Mouse (Mus musculus) kidney, postnatal 0 days (tissue): Measurements from ENCODE around the gene Pigyl. TPM values are rescaled to one million over a fixed set of nuclear protein-coding genes. Genes with fewer than 3 reads are reported as not detected.
"Not testable (repeated sequence)": the region's sequence is repeated elsewhere in the genome, so short reads cannot be mapped to it uniquely, and the experiment has no call there.

Source experiments
- ATAC-seq: fragments of 200-750 bp; cut with Nextera tagmentation; replicated peaks from 2 replicates; pipeline ENCODE4 v1.8.0; 2017; ENCODE audit warnings: low read depth, moderate number of reproducible peaks, moderate TSS enrichment, moderate library complexity; ENCODE audit not compliant: low FRiP score
- DNase-seq: peaks from one replicate; pipeline ENCODE4 v3.0.0-alpha.2; 2016; ENCODE audit warnings: low spot score
- H3K27ac ChIP-seq: fragments of 300-500 bp; sonication (generic); 2 replicates; pipeline ENCODE4 v1.5.1; 2014; ENCODE audit warnings: mild to moderate bottlenecking
- H3K27me3 ChIP-seq: fragments of 300-500 bp; sonication (generic); 2 replicates; pipeline ENCODE4 v1.6.1; 2014; ENCODE audit warnings: low read length, mixed read lengths; ENCODE audit not compliant: insufficient read depth
- H3K36me3 ChIP-seq: fragments of 300-500 bp; sonication (generic); 2 replicates; pipeline ENCODE4 v1.6.1; 2014; ENCODE audit warnings: low read length, mixed read lengths; ENCODE audit not compliant: insufficient read depth
- H3K4me1 ChIP-seq: fragments of 300-500 bp; sonication (generic); replicated peaks from 2 replicates; pipeline ENCODE4 v1.6.1; 2014; ENCODE audit warnings: antibody characterized with exemption, low read length, mixed read lengths; ENCODE audit not compliant: insufficient read depth
- H3K4me2 ChIP-seq: fragments of 300-500 bp; sonication (generic); 2 replicates; pipeline ENCODE4 v1.6.1; 2014; ENCODE audit warnings: mild to moderate bottlenecking, low read length, moderate library complexity, mixed read lengths
- H3K4me3 ChIP-seq: fragments of 300-500 bp; sonication (generic); replicated peaks from 2 replicates; pipeline ENCODE4 v1.5.1; 2014; ENCODE audit warnings: low read depth, low read length
- H3K9ac ChIP-seq: fragments of 300-500 bp; sonication (generic); 2 replicates; pipeline ENCODE4 v1.6.1; 2014; ENCODE audit warnings: low read depth, low read length
- H3K9me3 ChIP-seq: fragments of 300-500 bp; sonication (generic); replicated peaks from 2 replicates; pipeline ENCODE4 v1.6.1; 2016; ENCODE audit warnings: low read length, inconsistent platforms, mixed read lengths
- CTCF ChIP-seq: IDR thresholded peaks from 2 replicates; pipeline ENCODE4 v1.5.1; 2016; ENCODE audit warnings: antibody characterized with exemption, low read depth, mild to moderate bottlenecking, moderate library complexity
- WGBS: fragments of 180-500 bp; shearing (Covaris S2); extraction: QIAGEN DNeasy Blood & Tissue Kit; methylation state at CpG from one replicate; pipeline ENCODE4 v1.1.7; 2014; 5-methylcytosine and 5-hydroxymethylcytosine counted together
- polyA plus RNA-seq: library from polyadenylated mRNA; unstranded; fragments of >200 nt; fragmentation: Nextera tagmentation; extraction: Ambion mirVana; gene quantifications from 2 replicates; pipeline ENCODE4 v1.2.1, GENCODE M21; 2015

Pigyl gene
- polyA plus RNA-seq, 1 experiment from 2014 or later: 111 TPM

DNA sequence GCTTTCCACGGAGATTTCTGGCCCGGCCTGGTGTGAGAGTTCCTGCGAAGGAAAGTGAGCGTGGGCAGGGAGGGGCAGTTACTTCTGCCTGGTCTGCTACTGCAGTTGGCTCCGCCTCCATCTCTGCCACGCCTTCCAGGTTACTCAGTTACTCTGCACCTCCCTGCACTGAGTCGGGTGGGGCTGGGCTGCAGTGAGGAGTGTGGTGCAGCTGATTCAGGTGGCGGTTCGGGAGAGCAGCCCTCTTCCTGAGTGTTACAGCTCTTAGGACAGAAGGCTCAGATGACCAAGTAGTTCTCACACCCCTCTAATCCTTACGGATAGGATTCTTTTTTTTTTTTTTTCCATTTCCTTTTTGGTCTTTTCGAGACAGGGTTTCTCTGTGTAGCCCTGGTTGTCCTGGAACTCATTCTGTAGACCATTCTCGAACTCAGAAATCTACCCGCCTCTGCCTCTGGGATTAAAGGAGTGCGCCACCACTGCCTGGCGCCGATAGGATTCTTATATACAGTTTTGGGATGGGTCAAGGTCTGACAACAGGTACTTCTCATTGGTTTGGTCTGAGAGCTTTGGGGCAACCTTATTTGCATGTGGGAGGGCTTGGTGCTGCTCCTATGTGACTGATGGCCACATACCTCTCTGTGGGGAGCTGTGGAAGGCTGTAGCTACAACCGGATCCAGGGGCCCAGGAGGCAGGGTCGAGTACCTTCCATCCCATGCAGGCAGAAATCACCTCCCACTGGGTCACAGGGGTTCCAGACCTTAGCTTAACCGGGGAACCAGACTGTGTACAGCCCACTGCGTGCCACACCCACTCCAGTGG is 7.0 kb upstream of the Pigyl start:
- 78% methylated on average over 20 of the region's 20 CpGs for WGBS
- no peak for ATAC-seq

DNA sequence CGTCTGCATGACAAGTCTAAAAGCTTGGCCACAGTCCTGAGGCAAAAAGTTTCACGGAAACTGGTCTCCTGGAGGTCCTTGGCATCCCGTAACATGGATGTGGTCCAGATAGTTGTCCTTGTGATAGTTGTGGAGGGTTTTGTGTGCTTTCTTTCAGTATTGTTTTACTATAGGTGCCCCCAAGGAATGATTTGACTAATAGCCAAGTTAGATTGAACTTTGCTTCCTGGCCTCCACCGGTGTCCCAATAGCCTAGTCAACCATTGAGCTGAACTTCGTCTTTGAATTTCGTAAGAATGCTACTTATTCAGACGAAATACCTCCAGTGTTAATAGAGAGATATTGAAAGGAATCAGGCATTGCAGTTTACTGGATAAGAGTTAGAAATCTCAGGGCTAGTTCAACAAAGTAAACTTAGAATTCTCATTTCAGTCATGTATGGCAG is 6.4 kb upstream of the Pigyl start:
- ATAC-seq, H3K9me3 ChIP-seq, H3K27me3 ChIP-seq, DNase-seq, H3K4me3 ChIP-seq, H3K4me2 ChIP-seq, H3K9ac ChIP-seq, H3K27ac ChIP-seq, H3K36me3 ChIP-seq, H3K4me1 ChIP-seq: not testable (repeated sequence)
- 87% methylated on average over 7 of the region's 7 CpGs for WGBS

More for the DNA sequence above, 7.0 kb upstream of the Pigyl start:
- Histone ChIP-seq H3K36me3 (no peaks in the 10 kb centered on the region), H3K27me3 (no peaks in the 10 kb centered on the region), H3K27ac (no peak overlapping the region), H3K9ac (no peak overlapping the region), H3K4me2 (no peak overlapping the region), H3K9me3 (0 out of 2 replicates have a peak, but pooled peaks cover 5% of the 10 kb centered on the region), H3K4me3 (no peak overlapping the region), H3K4me1 (no peaks in the 10 kb centered on the region)
- TF ChIP-seq CTCF: no peak
- no peak for DNase-seq

DNA sequence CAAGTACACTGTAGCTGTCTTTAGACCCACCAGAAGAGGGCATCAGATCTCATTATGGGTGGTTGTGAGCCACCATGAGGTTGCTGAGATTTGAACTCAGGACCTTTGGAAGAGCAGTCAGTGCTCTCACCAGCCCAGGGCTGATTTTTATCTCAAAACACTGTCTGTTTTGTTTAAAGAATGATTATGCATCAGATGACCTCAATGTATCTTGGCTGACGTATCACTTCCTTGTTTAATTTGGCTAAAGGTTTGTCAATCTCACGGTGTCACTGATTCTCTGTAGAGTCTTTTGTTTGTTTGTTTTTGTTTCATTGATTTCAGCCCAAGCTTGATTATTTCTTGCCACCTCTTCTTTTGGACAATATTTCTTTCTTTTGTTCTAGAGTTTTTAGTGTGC is 5.7 kb upstream of the Pigyl start:
- H3K9me3 ChIP-seq: 0 out of 2 replicates have a peak, but pooled peaks cover 5% of the 10 kb centered on the region
- H3K9ac ChIP-seq: no peak overlapping the region
- TF ChIP-seq CTCF: no peak

DNA sequence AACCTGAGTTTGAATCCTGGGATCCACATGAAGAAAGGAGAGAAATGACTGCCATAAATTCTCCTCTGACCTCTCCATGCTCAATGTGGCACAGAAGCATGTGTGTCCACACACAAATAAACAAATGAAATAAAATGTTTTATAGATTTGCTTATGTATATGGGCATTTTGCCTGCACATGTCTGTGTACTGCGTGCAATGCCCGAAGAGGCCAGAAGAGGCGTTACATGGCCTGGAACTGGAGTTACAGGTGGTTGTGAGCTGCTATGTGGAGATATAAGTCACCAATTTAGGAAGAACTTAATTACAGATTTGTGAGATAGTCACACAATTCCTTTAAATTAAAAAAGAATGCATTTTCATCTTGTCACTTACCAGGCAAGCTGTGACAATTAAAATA is 2.8 kb upstream of the Pigyl start:
- TF ChIP-seq CTCF: no peak
- Histone ChIP-seq H3K27me3 (no peaks in the 10 kb centered on the region), H3K4me2 (no peak overlapping the region), H3K27ac (no peak overlapping the region), H3K4me1 (peaks cover 7% of the 10 kb centered on the region; the same call in 1 of the 2 replicates), H3K9me3 (no peaks in the 10 kb centered on the region), H3K4me3 (no peak overlapping the region), H3K9ac (no peak overlapping the region), H3K36me3 (no peaks in the 10 kb centered on the region; the same call in 1 of the 2 replicates)
- DNase-seq (no peak), ATAC-seq (no peak)
- WGBS: 91% methylated on average over 3 of the region's 3 CpGs

More for the DNA sequence above, 5.7 kb upstream of the Pigyl start:
- H3K4me3 ChIP-seq: no peak overlapping the region
- H3K4me1 ChIP-seq: no peaks in the 10 kb centered on the region
- 77% methylated on average over 2 of the region's 2 CpGs for WGBS
- DNase-seq (no peak), ATAC-seq (no peak)
- H3K27me3 ChIP-seq: no peaks in the 10 kb centered on the region
- no peaks in the 10 kb centered on the region for H3K36me3 ChIP-seq
- H3K27ac ChIP-seq: no peak overlapping the region
- H3K4me2 ChIP-seq: no peak overlapping the region

DNA sequence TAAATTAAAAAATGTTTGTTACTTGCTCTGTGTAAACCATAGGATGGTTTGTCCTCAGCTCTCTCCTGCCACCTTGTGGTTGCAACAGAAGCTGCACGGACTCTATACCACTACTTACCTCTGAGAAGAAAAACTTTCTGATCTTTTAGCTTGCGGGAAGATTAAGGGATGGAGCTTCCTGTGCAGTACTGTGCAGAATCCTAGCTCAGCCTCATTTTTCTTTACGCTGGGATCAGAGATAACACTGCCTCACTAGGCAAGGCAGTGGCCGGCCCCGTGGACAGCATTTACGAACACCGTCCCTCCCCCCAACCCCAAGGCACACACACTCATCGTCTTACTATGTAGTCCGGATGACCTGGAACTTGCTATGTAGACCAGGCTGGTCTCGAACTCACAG is 1.0 kb upstream of the Pigyl start:
- TF ChIP-seq CTCF: peak; percentile 83
- Histone ChIP-seq H3K4me2 (peak overlapping the region; percentile 18; the same call in 1 of the 2 replicates), H3K36me3 (no peaks in the 10 kb centered on the region; the same call in 1 of the 2 replicates), H3K9me3 (no peaks in the 10 kb centered on the region), H3K9ac (no peak overlapping the region), H3K4me1 (peaks cover 7% of the 10 kb centered on the region; the same call in 1 of the 2 replicates), H3K4me3 (no peak overlapping the region), H3K27me3 (no peaks in the 10 kb centered on the region), H3K27ac (no peak overlapping the region)
- 22% methylated on average over 10 of the region's 10 CpGs for whole genome bisulfite sequencing
- DNase-seq (peak; percentile 86), ATAC-seq (peak; percentile 33)

DNA sequence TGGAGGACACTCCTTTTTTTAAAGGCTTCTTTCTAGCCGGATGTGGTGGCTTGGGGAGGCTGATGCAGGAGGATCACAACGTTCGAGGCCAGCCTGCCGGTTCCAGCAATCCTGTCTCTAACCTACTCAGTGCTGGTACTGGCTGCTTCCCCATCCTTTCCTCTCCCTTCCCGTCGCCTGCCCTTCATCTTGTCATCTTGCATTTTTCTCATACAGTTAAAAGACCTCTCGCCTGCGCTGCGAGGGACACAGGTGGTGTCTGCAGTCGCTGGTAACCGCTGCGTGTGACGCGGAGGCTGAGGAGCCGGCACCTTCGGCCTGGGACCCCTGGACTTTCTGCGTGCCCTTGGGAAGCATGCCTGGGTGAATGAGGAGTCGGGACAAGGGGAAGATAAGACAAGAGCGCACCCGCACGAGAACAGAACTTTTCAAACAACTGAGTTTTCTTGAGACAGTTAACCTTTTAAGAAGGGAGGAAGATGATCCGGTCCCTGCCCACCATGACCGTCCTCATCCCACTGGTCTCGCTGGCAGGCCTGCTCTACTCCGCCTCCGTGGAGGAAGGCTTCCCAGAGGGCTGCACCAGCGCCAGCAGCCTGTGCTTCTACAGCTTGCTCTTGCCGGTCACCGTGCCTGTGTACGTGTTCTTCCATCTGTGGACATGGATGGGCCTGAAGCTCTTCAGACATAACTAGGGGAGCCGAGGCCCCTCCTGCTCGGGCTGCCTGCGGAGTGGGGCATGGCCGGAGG is 1.0 kb downstream of the Pigyl start:
- DNase-seq (no peak), ATAC-seq (no peak)
- no peaks in the 10 kb centered on the region for H3K9me3 ChIP-seq
- H3K4me1 ChIP-seq: peaks cover 7% of the 10 kb centered on the region; the same call in 1 of the 2 replicates
- peak overlapping the region; percentile 88 for H3K9ac ChIP-seq
- 74% methylated on average over 34 of the region's 34 CpGs for WGBS
- TF ChIP-seq CTCF: no peak
- H3K4me2 ChIP-seq: peak overlapping the region; percentile 81
- no peak overlapping the region for H3K27ac ChIP-seq
- peak overlapping the region; percentile 71 for H3K4me3 ChIP-seq
- H3K36me3 ChIP-seq: no peaks in the 10 kb centered on the region; the same call in 1 of the 2 replicates
- no peaks in the 10 kb centered on the region for H3K27me3 ChIP-seq
